Mouse (Mus musculus): ENCODE measurements at regions not wholly inside any gene's neighbourhood (a gene's known extent, or its start where the extent isn't known, plus 50 kb on each side); places are given as distances from the start of the nearest gene placed in this dataset.

DNA sequence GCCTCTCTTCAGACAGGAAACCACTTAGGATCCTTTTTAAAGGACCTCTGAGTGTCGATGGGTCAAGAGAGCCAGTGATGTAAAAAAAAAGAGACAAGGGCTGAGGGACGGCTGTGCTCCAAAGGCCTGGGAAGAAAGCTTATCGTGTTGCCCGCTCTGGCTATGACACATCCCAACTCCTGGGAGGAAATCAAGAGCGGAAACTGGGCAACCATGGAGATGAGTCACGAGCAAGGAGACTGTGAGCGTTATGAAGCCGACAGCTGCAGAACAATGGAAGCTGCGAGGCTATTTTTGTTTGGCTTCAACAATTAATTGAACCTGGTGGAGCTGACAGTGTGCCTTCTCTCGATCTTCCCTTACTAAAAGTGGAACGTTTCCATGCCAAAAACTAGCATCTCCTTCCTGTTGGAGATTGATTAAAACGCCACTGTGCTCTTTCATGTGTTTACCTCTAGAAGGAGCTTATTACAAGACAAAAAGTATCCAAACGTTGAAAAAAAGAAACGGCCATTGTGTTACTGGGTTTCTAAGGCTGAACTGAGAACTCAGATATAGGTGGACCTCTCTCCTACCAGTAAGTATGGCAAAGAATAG lies 190.4 kb upstream of the Emcn start:
- no peaks in the 10 kb centered on the region for H3K36me3 ChIP-seq (ENCODE audit: control insufficient read depth, insufficient read depth, low read length)
- WGBS: 64% methylated on average over 14 of the region's 14 CpGs
- TF ChIP-seq POLR2A (IDR thresholded peaks at IDR 0.05; ENCODE audit: low read depth, low read length) (no peak), CTCF (IDR thresholded peaks at IDR 0.05; ENCODE audit: extremely low read depth, insufficient read length, insufficient replicate concordance, low read depth, low read length) (no peak)
- no peak overlapping the region for H3K4me3 ChIP-seq (ENCODE audit: low read depth, low read length)
- H3K27ac ChIP-seq (ENCODE audit: insufficient read depth, low read depth, low read length): no peak overlapping the region
- no peaks in the 10 kb centered on the region for H3K27me3 ChIP-seq (ENCODE audit: control insufficient read depth, insufficient read depth, low read length)
- H3K4me1 ChIP-seq (ENCODE audit: control insufficient read depth, insufficient read depth, insufficient read length, low read length): 0 out of 2 replicates have a peak, but pooled peaks cover 3% of the 10 kb centered on the region

DNA sequence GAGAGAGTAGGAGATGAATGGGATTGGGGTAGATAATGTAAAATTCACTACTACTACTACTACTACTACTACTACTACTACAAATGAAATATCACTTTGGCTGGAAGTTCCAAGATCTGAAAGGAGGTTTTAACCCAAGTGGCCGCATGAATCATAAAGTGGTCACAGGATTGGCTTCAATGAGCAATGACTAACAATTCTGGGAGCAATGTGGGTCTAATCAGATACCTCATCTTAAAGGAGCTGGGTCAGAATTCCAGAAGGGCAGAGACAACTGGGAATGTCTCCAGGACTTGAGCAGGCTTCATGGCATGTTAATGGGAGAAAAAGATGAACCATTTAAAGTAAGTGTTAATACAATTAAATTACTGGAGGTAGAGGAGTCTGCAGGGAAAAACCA lies 189.4 kb upstream of the Emcn start:
- TF ChIP-seq CTCF (IDR thresholded peaks at IDR 0.05; ENCODE audit: extremely low read depth, insufficient read length, insufficient replicate concordance, low read depth, low read length) (no peak), POLR2A (IDR thresholded peaks at IDR 0.05; ENCODE audit: low read depth, low read length) (no peak)
- no peaks in the 10 kb centered on the region for H3K27me3 ChIP-seq (ENCODE audit: control insufficient read depth, insufficient read depth, low read length)
- no peaks in the 10 kb centered on the region for H3K36me3 ChIP-seq (ENCODE audit: control insufficient read depth, insufficient read depth, low read length)
- H3K27ac ChIP-seq (ENCODE audit: insufficient read depth, low read depth, low read length): no peak overlapping the region
- WGBS: 76% methylated on average over 1 of the region's 1 CpGs
- no peak overlapping the region for H3K4me3 ChIP-seq (ENCODE audit: low read depth, low read length)
- H3K4me1 ChIP-seq (ENCODE audit: control insufficient read depth, insufficient read depth, insufficient read length, low read length): 0 out of 2 replicates have a peak, but pooled peaks cover 3% of the 10 kb centered on the region

DNA sequence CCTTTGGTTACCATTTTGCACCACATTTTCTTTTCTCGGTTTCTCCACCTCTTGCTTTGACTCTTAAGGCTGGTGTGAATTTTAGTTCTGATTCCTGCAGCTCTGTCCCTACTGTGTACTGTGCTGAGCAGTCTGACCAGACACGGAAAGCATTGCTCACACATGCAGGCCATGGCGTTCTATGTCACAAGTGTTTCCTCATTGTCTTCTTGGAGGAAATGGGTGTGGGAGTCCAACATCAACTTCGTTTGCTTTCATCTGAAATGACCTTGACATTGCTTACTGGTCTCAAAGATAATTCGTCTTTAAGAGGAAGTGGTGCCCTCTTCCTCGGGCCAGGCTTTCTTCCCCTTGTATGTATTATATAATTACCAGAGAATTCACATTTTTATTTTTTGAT lies 187.6 kb upstream of the Emcn start:
- Histone ChIP-seq H3K27ac (ENCODE audit: insufficient read depth, low read depth, low read length) (no peak overlapping the region), H3K4me3 (ENCODE audit: low read depth, low read length) (no peak overlapping the region), H3K36me3 (ENCODE audit: control insufficient read depth, insufficient read depth, low read length) (no peaks in the 10 kb centered on the region), H3K4me1 (ENCODE audit: control insufficient read depth, insufficient read depth, insufficient read length, low read length) (0 out of 2 replicates have a peak, but pooled peaks cover 3% of the 10 kb centered on the region), H3K27me3 (ENCODE audit: control insufficient read depth, insufficient read depth, low read length) (no peaks in the 10 kb centered on the region)
- 44% methylated on average over 6 of the region's 6 CpGs for WGBS
- TF ChIP-seq CTCF (IDR thresholded peaks at IDR 0.05; ENCODE audit: extremely low read depth, insufficient read length, insufficient replicate concordance, low read depth, low read length) (no peak), POLR2A (IDR thresholded peaks at IDR 0.05; ENCODE audit: low read depth, low read length) (no peak)

DNA sequence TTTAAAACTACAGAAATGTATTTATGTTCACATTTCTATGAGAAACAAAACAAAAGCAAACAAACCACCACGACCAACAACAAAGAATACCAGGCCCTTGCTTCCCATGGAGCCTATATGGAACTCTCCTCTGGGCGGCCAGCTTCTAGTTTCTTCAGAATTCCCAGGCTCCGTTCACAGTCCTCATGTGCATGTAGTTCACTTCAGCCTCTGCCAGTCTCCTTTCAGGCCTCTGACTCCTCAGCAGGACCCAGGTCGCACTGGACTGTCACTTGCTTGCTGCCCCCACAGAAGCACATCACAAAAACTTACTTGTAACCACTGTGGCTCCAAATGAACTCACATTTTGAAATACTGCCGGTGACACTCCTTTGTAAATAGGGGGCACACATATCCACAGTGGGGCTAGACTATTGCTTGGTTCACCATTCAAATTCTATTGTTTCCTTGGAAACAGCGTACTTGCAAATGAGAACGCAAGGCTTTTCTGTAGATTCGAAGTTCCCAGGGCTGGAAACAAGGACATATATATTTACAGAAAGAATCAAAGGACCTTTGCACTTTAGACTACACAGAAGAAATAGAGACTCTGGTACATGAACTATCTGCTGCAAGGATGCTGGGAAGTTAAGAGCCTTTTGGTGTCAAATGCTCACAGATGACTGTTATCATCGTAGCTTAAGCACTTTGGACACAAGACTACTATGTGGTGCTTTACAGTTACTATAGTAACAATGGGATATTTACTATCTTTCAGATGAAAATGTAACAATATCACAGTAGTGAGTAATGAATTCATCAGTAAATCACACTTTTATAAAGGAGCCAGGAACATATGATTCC lies 186.4 kb upstream of the Emcn start:
- H3K4me1 ChIP-seq (ENCODE audit: control insufficient read depth, insufficient read depth, insufficient read length, low read length): 0 out of 2 replicates have a peak, but pooled peaks cover 3% of the 10 kb centered on the region
- H3K36me3 ChIP-seq (ENCODE audit: control insufficient read depth, insufficient read depth, low read length): no peaks in the 10 kb centered on the region
- no peak overlapping the region for H3K4me3 ChIP-seq (ENCODE audit: low read depth, low read length)
- H3K27me3 ChIP-seq (ENCODE audit: control insufficient read depth, insufficient read depth, low read length): no peaks in the 10 kb centered on the region
- no peak overlapping the region for H3K27ac ChIP-seq (ENCODE audit: insufficient read depth, low read depth, low read length)
- no peak for TF ChIP-seq POLR2A (IDR thresholded peaks at IDR 0.05; ENCODE audit: low read depth, low read length)
- no peak for TF ChIP-seq CTCF (IDR thresholded peaks at IDR 0.05; ENCODE audit: extremely low read depth, insufficient read length, insufficient replicate concordance, low read depth, low read length)
- WGBS: 85% methylated on average over 9 of the region's 9 CpGs

DNA sequence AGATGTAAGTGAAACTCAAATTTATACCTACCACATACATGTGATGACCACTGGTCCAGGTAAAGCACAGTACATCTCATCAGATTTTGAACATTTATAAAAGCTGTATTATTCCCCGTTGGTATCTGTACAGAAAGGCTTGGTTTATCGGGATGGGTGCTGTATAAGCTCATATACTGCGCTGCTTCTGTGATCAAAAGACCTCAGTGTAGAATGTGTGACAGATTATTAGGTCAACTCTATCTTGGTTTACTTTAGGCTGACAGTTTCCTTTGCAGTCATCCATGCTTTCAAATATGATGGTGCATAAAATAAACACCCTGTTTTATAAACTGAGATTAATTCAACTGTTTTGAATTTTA lies 185.8 kb upstream of the Emcn start:
- Histone ChIP-seq H3K4me3 (ENCODE audit: low read depth, low read length) (no peak overlapping the region), H3K36me3 (ENCODE audit: control insufficient read depth, insufficient read depth, low read length) (no peaks in the 10 kb centered on the region), H3K4me1 (ENCODE audit: control insufficient read depth, insufficient read depth, insufficient read length, low read length) (0 out of 2 replicates have a peak, but pooled peaks cover 3% of the 10 kb centered on the region), H3K27me3 (ENCODE audit: control insufficient read depth, insufficient read depth, low read length) (no peaks in the 10 kb centered on the region), H3K27ac (ENCODE audit: insufficient read depth, low read depth, low read length) (no peak overlapping the region)
- TF ChIP-seq POLR2A (IDR thresholded peaks at IDR 0.05; ENCODE audit: low read depth, low read length) (no peak), CTCF (IDR thresholded peaks at IDR 0.05; ENCODE audit: extremely low read depth, insufficient read length, insufficient replicate concordance, low read depth, low read length) (no peak)
- WGBS: 88% methylated on average over 3 of the region's 3 CpGs

DNA sequence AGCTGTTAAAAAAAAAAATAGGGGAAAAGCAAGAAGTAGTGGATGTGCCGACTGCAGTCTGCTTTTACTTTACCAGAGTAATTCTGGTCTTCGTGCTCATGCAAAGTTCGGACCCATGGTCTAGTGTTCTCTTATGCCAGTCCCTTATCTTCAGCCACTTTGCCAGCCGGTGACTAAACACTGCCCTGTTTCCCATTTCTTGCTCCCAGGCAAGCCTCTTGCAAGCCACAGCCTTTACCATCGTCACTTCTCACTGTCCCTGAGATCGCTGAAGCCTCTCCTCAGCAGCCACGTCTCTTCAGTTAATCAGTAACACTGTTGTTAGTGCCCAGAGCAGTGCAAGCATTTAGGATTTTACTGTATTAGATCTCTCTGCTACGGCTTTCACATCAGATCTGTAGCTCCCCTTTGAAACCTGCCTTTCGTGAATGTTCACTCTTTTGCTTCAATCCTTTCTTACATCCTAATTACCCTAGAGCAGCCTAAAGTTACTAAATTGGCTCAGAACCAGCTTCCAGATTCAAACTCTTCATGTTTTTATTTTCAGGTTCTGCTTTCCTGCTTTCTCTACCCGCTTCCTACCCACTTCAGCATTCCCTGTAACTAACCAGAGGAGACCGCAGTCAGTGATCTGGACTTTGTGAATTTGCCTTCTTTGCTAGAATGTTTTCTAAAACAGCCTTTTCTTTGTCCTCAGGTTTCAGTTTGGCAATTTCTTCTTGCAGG lies 184.5 kb upstream of the Emcn start:
- H3K4me3 ChIP-seq (ENCODE audit: low read depth, low read length): no peak overlapping the region
- 0 out of 2 replicates have a peak, but pooled peaks cover 3% of the 10 kb centered on the region for H3K4me1 ChIP-seq (ENCODE audit: control insufficient read depth, insufficient read depth, insufficient read length, low read length)
- H3K27me3 ChIP-seq (ENCODE audit: control insufficient read depth, insufficient read depth, low read length): no peaks in the 10 kb centered on the region
- H3K27ac ChIP-seq (ENCODE audit: insufficient read depth, low read depth, low read length): no peak overlapping the region
- 34% methylated on average over 11 of the region's 11 CpGs for WGBS
- no peaks in the 10 kb centered on the region for H3K36me3 ChIP-seq (ENCODE audit: control insufficient read depth, insufficient read depth, low read length)
- no peak for TF ChIP-seq POLR2A (IDR thresholded peaks at IDR 0.05; ENCODE audit: low read depth, low read length)
- no peak for TF ChIP-seq CTCF (IDR thresholded peaks at IDR 0.05; ENCODE audit: extremely low read depth, insufficient read length, insufficient replicate concordance, low read depth, low read length)

DNA sequence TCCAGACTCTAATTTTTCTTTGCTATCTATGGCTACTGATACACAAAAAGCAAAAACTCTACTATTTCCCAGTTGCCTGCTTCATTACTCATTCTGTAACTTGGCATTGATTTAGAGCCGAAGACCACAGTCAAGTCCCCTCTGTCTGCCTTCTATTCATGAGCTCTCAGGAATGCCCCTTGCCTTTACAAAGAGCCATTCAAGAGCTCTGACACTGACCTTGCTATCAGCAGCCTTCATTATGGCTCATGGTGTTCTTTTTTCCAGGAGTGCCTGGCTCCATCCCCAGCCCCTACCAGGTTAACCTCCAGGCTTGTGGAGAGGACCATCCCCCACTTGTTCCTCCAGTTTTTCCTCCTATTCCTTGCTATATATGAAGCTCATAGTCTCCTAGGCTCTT lies 151.8 kb upstream of the Emcn start:
- Histone ChIP-seq H3K27ac (ENCODE audit: insufficient read depth, low read depth, low read length) (no peak overlapping the region), H3K27me3 (ENCODE audit: control insufficient read depth, insufficient read depth, low read length) (no peaks in the 10 kb centered on the region), H3K4me3 (ENCODE audit: low read depth, low read length) (no peak overlapping the region), H3K36me3 (ENCODE audit: control insufficient read depth, insufficient read depth, low read length) (no peaks in the 10 kb centered on the region), H3K4me1 (ENCODE audit: control insufficient read depth, insufficient read depth, insufficient read length, low read length) (no peaks in the 10 kb centered on the region)
- WGBS: 85% methylated on average over 1 of the region's 1 CpGs
- TF ChIP-seq CTCF (IDR thresholded peaks at IDR 0.05; ENCODE audit: extremely low read depth, insufficient read length, insufficient replicate concordance, low read depth, low read length): no peak
- TF ChIP-seq POLR2A (IDR thresholded peaks at IDR 0.05; ENCODE audit: low read depth, low read length): no peak
